Mouse (Mus musculus): Measurements from ENCODE around the gene Pls1. TPM values are rescaled to one million over a fixed set of nuclear protein-coding genes. Genes with fewer than 3 reads are reported as not detected.

Gene Pls1
- total RNA-seq, 2 experiments from 2014 or later: 0.07 TPM; not detected in 1

DNA sequence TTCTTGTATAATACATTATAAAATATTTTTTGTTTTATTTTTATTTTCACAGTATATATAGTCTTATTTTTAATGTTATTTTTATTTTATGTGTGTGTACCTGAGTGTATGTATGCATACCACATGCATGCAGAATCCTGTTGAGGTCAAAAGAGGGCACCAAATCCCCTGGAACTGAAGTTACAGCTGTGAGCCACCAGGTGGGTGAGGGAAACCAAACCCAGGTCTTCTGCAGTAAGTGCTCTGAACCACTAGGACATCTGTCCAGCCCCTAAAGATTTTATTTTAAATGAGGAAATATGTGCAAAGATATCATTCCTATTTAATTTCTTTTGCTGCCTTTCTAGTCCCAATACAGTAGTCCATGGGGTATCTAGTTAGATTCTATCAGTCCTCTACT is 136.2 kb downstream of the Pls1 start:
- ATAC-seq (ENCODE audit: poor library complexity, severe bottlenecking): no peak

DNA sequence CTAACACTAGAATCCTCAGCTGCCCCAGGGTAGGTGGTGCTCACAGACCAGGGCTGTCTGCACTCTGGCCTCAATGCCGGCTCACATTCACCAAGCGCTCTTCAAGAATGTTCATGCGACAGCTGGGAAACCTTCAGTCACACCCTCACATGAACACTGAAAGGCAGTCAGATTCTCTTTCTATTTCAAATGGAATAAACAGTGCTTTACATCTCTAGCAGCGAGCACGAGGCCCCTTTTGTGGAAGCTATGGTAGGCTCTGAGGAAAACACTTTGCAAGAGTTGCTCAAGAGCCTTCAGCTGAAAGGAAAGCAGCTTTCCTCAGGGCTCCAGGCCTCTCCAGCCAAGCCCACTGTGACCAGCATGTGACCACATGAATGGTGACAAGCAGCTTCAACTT is 139.7 kb downstream of the Pls1 start:
- ATAC-seq (ENCODE audit: poor library complexity, severe bottlenecking): no peak

DNA sequence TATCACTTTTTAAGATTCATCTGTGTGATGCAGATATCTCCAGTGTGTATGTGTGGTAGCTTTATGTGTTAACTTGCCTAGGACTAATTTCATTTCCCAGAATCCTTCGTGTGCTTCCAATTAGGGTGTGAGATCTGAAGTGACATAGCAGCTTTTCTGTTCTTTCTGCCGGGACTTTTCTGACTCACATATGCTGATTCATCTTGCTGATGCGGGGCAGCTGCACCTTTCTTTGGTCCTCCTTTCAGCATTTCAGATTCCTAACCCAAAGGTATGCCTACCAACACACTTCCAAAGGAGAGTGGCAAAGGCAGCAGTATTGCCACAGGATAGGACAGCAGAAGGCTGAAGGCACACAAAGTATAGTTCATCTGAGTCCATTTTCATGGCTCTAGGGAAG is 141.0 kb downstream of the Pls1 start:
- no peak for ATAC-seq (ENCODE audit: poor library complexity, severe bottlenecking)

Other genes starting within 250 kb of the Pls1 start
- not detected in 2 replicates for gene Pcolce2, start 207.7 kb downstream of the Pls1 start, total RNA-seq (2015)
- not detected in 2 replicates for gene Pcolce2, start 207.7 kb downstream of the Pls1 start, total RNA-seq (2017)
- gene Trpc1, start 94.9 kb downstream of the Pls1 start, total RNA-seq (2015): 0.66 TPM in 1 of 2 replicates, not detected in the other
- gene Trpc1, start 94.9 kb downstream of the Pls1 start, total RNA-seq (2017): 0.12 TPM in 1 of 2 replicates, not detected in the other
- gene Atr, start 12.3 kb upstream of the Pls1 start, total RNA-seq (2015): 12.7 and 13.0 TPM in 2 replicates
- 21.6 and 22.5 TPM in 2 replicates for gene Atr, start 12.3 kb upstream of the Pls1 start, total RNA-seq (2017)
- 28.8 and 29.3 TPM in 2 replicates for gene Xrn1, start 109.4 kb upstream of the Pls1 start, total RNA-seq (2015)
- gene Xrn1, start 109.4 kb upstream of the Pls1 start, total RNA-seq (2017): 41.5 and 56.5 TPM in 2 replicates